Mouse (Mus musculus) lung, postnatal 36 days (tissue): Measurements from ENCODE around the gene Tmem262.
A peak's percentile ranks its signal among the peaks of the same experiment; 100 is the strongest.

Source experiments
- DNase-seq: peaks from one replicate; pipeline ENCODE4 v3.0.0; 2022; ENCODE audit warnings: mixed read lengths

The Tmem262 gene

DNA sequence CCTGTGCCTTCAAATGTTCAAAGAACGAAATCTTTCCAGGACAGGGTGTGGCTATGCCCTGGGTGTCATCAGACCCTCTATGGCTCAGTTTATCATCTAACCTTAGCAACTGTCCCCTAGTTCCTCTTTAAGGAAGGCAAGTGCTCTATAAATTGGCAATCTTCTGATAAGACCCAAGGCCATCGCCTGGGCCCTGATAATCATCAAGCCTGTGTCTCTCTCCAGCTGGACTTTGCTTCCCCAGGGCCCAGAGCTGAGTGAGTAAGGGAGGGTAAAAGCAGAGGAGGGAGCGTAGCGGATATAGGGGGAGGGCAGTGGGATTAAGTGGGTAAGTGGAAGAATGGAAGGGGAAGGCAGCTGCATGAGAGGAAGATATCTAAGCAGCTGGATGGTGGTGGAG is 24.6 kb downstream of the Tmem262 start:
- DNase-seq: no peak

DNA sequence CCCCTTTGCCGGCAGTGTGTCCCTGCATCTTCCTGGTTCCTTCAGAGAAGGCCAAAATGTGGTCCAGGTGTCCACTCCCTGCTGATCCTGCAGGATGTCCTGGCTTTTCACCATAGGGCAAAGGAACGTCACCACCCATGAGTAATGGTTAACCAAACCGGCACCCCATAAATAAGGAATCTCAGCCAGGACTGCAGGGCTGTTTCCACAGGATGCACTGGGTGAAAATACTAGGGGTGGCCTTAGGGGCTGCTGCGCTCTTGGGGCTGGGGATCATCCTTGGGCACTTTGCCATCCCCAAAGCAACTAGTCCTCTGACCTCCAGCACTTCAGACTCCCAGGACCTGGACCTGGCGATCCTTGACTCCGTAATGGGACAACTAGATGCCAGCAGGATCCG is 25.8 kb downstream of the Tmem262 start, which contains the start of gene Naaladl1:
TSS of gene Naaladl1 (plus strand) at position 197 of the 400 bp plus-strand sequence.
- DNase-seq: no peak

GRCm38 (mm10) chr19:6113116-6113515 is 33.3 kb downstream of the Tmem262 start:
- DNase-seq: no peak

DNA sequence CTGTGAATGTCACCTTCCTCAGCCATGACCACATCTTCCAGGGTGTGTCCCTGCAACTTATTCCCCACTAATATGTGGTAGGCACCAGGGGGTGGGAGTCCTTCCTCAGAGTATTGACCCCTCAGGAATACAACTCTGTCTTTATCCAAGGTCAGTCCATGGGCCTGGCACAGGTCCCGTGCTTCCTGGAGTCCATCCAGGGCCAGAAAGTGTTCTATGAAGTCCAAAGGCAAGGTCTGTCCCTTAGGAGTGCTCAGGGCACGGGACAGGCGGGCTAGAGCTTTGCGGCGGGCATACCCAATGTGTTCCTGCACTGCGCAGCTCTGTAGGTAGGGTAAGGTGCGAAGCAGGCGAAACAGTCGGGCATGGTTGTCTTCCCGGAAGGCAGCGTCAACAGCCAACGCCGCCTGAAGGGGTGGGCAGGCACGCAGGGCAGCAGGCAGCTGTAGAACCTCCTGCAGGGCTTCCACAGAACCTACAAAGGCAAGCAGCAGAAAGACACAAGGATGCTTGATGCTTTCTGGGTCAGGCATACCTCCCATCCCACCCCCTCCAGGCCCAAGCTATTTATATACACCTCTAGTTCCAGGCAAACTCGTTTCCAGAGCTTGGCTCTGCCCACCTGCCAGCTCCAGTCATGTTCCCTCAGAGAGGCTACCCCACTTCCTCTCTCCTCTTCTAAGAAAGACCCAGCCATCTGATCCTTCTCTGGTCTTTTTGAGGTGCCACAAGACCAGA is 36.4 kb downstream of the Tmem262 start:
- no peak for DNase-seq

DNA sequence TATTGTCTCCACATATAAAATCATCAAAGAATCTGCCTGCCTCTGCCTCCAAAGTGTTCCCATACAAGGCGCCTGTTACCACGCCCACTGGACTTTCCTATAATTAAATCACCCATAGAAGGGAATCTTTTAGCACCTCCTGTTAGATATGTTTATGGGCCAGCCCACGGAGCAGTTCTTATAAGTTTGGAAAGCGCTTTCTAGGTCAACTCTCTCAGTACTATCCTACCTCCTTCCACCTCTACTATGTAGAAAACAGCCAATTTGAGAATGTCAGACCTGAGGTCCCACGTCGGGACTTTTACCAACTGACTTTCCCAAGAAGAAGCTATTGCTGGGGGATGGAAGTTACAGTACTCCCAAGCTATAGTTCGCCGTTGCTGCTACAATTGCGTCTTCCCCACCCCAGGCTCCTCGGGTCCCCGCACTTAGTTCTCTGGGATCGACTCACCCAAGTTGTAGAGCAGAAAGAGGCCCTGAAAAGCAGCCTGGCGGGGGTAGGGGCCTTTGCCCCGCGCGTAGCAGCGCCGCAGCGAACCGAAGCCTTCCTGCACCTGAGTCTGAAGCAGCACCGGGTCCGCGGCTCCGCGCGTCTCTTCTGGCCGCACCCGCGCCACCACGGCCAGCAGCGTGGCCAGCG is 37.6 kb downstream of the Tmem262 start:
- no peak for DNase-seq

DNA sequence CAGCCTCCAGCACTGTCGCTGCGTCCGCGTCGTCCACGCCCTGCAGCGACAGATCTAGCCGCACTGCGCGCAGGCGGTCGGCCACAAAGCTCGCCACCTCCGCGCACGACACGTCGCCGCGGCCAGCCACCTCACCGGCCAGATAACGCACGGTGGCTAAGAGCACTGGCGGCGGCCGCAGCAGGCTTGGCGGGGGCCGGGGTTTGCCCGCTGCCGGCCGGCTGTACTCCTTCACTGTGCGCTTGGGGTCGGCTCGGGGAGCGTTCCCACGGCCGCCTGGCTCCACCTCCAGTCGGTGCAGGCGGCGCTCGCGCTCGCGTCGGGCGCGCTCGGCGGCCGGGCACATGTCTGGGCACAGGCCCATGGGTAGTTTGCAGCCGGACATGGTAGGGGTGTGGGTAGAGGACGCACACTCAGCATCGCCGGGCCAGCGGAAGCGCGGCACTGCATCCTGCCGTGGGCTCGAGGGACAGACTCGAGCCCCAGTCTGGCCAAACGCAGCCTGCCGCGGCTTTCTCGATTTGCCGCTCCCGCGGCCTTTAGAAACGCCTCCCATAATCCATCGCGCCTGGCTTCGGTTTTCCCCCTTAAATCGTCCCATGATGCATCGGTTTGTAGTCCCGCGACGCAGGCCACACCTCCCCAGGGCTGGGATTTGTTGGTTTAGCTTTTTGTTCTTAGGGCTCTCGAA is 38.3 kb downstream of the Tmem262 start, which contains the start of gene Sac3d1:
TSS of gene Sac3d1 (minus strand) at position 665 of the 691 bp plus-strand sequence.
- peak; percentile 95 for DNase-seq

DNA sequence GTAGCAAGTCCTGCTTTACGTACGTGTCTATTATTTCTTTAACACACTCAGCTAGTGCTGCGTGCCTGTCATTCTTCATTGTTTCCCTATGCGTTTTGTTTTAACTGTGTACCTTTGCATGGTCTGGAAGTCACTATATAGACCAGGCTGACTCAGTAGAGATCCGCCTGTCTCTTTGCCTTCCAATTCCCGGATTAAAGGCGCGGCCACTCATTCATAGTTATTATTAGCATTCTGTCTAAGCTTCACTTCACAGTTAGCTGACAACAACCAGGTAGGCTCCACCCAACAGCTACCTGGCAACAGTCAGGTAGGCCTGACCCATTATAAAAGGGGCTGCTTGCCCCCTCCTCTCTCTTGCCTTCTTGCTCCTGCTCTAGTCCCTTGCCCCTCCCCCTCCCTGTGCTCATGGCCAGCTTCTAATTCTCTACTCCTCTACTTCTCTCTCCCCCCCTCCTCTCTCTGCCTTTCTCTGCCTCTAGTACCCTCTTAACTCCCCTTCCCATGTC is 38.9 kb downstream of the Tmem262 start:
- DNase-seq: no peak

DNA sequence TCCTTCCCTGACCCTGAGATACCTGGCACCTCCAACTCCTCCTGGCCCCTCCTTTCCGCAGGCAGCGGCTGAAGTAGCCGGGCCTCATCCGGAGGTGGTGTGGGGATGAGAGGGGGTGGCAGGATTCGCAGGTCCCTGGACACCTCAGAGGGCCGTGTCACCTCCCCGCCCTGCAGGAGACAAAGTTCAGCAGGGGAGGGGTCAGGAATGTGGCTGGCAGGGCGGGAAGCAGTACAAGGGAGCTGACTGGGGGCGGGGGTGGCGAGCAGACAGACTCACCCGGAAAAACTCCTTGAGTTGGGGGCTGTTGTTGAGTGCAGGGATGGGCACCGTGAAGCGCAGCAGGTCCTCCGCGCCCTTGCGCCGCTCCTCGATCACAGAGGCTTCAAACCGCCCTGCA is 41.9 kb downstream of the Tmem262 start:
- no peak for DNase-seq

DNA sequence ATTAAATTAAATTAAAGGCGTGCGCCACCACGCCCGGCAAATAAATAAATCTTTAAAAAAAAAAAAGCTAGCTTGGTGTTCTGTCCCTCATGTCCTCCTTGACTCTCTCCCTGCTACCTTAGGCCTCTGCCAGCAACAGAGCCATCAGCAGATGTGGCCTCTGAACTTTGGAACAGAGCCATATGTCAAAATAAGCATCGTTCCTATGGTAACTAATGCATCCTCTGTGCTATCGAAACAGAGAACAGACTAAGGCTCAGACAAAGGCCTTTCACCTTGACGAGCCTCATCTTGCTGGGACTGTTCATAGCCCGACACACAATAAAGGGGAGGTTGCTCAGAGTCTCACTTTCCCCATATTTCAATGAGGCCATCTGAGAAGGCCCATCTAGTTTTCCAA is 43.5 kb downstream of the Tmem262 start:
- DNase-seq: no peak

GRCm38 (mm10) chr19:6124898-6125297 is 45.1 kb downstream of the Tmem262 start:
- no peak for DNase-seq

- DNase-seq: peak; percentile 86
These were observed 46.5 kb downstream of the Tmem262 start for GRCm38 (mm10) chr19:6126289-6126688.

GRCm38 (mm10) chr19:6126789-6127580 is 47.2 kb downstream of the Tmem262 start:
- no peak for DNase-seq

- peak; percentile 99 for DNase-seq
These were observed 48.0 kb downstream of the Tmem262 start, which contains the start of gene Snx15 for GRCm38 (mm10) chr19:6127760-6128341. TSS of gene Snx15 (minus strand) at chr19:6128304.
